Mouse (Mus musculus): Measurements from ENCODE around the gene Acin1. TPM values are rescaled to one million over a fixed set of nuclear protein-coding genes. Genes with fewer than 3 reads are reported as not detected.

Acin1 gene
- polyA plus RNA-seq, 1 experiment from 2014 or later, result 101 TPM

GRCm38 (mm10) chr14:54630583-54631239 lies 56.0 kb downstream of the Acin1 start:
- ATAC-seq (ENCODE audit: insufficient read depth, low FRiP score), result no peak
- no peak overlapping the region for H3K4me2 ChIP-seq (ENCODE audit: low read depth, low read length)

GRCm38 (mm10) chr14:54629797-54630196 lies 56.9 kb downstream of the Acin1 start:
- no peaks in the 10 kb centered on the region for H3K27me3 ChIP-seq (ENCODE audit: control insufficient read depth, insufficient read depth, low read length)
- peaks cover 10% of the 10 kb centered on the region; the same call in 1 of the 2 replicates for H3K36me3 ChIP-seq (ENCODE audit: control insufficient read depth, insufficient read depth, low read length)
- no peak overlapping the region for H3K27ac ChIP-seq (ENCODE audit: low read length)
- no peaks in the 10 kb centered on the region for H3K9me3 ChIP-seq (replicated peaks; ENCODE audit: control insufficient read depth, low read length)
- H3K9ac ChIP-seq (ENCODE audit: low read length), result no peak overlapping the region
- no peak overlapping the region for H3K4me3 ChIP-seq (replicated peaks; ENCODE audit: low read length)
- WGBS, result 81% methylated on average over 2 of the region's 2 CpGs
- no peak for ATAC-seq (ENCODE audit: insufficient read depth, low FRiP score)
- no peaks in the 10 kb centered on the region for H3K4me1 ChIP-seq (ENCODE audit: control insufficient read depth, insufficient read depth, low read length)
- H3K4me2 ChIP-seq (ENCODE audit: low read depth, low read length), result no peak overlapping the region

More at GRCm38 (mm10) chr14:54630583-54631239, 56.0 kb downstream of the Acin1 start:
- H3K4me1 ChIP-seq (ENCODE audit: control insufficient read depth, insufficient read depth, low read length), result no peaks in the 10 kb centered on the region
- no peak overlapping the region for H3K4me3 ChIP-seq (replicated peaks; ENCODE audit: low read length)
- no peaks in the 10 kb centered on the region for H3K9me3 ChIP-seq (replicated peaks; ENCODE audit: control insufficient read depth, low read length)
- 82% methylated on average over 11 of the region's 11 CpGs for WGBS
- no peak overlapping the region for H3K27ac ChIP-seq (ENCODE audit: low read length)
- H3K36me3 ChIP-seq (ENCODE audit: control insufficient read depth, insufficient read depth, low read length), result peaks cover 10% of the 10 kb centered on the region; the same call in 1 of the 2 replicates
- H3K9ac ChIP-seq (ENCODE audit: low read length), result no peak overlapping the region
- H3K27me3 ChIP-seq (ENCODE audit: control insufficient read depth, insufficient read depth, low read length), result no peaks in the 10 kb centered on the region

GRCm38 (mm10) chr14:54628103-54628502 lies 58.6 kb downstream of the Acin1 start:
- no peak for ATAC-seq (ENCODE audit: insufficient read depth, low FRiP score)
- no peak overlapping the region for H3K4me3 ChIP-seq (replicated peaks; ENCODE audit: low read length)
- no peaks in the 10 kb centered on the region for H3K4me1 ChIP-seq (ENCODE audit: control insufficient read depth, insufficient read depth, low read length)
- H3K36me3 ChIP-seq (ENCODE audit: control insufficient read depth, insufficient read depth, low read length), result peaks cover 10% of the 10 kb centered on the region; the same call in 1 of the 2 replicates
- H3K27me3 ChIP-seq (ENCODE audit: control insufficient read depth, insufficient read depth, low read length), result no peaks in the 10 kb centered on the region
- no peaks in the 10 kb centered on the region for H3K9me3 ChIP-seq (replicated peaks; ENCODE audit: control insufficient read depth, low read length)
- 69% methylated on average over 5 of the region's 5 CpGs for WGBS
- H3K4me2 ChIP-seq (ENCODE audit: low read depth, low read length), result no peak overlapping the region
- no peak overlapping the region for H3K9ac ChIP-seq (ENCODE audit: low read length)
- H3K27ac ChIP-seq (ENCODE audit: low read length), result no peak overlapping the region

GRCm38 (mm10) chr14:54624976-54625375 lies 61.8 kb downstream of the Acin1 start:
- H3K4me1 ChIP-seq (ENCODE audit: control insufficient read depth, insufficient read depth, low read length), result no peaks in the 10 kb centered on the region
- no peaks in the 10 kb centered on the region for H3K36me3 ChIP-seq (ENCODE audit: control insufficient read depth, insufficient read depth, low read length)
- H3K27me3 ChIP-seq (ENCODE audit: control insufficient read depth, insufficient read depth, low read length), result no peaks in the 10 kb centered on the region
- H3K4me3 ChIP-seq (replicated peaks; ENCODE audit: low read length), result no peak overlapping the region
- no peak overlapping the region for H3K9ac ChIP-seq (ENCODE audit: low read length)
- H3K9me3 ChIP-seq (replicated peaks; ENCODE audit: control insufficient read depth, low read length), result no peaks in the 10 kb centered on the region
- no peak overlapping the region for H3K27ac ChIP-seq (ENCODE audit: low read length)
- H3K4me2 ChIP-seq (ENCODE audit: low read depth, low read length), result no peak overlapping the region
- no peak for ATAC-seq (ENCODE audit: insufficient read depth, low FRiP score)
- WGBS, result 64% methylated on average over 10 of the region's 10 CpGs

GRCm38 (mm10) chr14:54623334-54623733 lies 63.4 kb downstream of the Acin1 start:
- Histone ChIP-seq H3K36me3 (ENCODE audit: control insufficient read depth, insufficient read depth, low read length) (no peaks in the 10 kb centered on the region), H3K9ac (ENCODE audit: low read length) (no peak overlapping the region), H3K9me3 (replicated peaks; ENCODE audit: control insufficient read depth, low read length) (no peaks in the 10 kb centered on the region), H3K27ac (ENCODE audit: low read length) (no peak overlapping the region), H3K4me1 (ENCODE audit: control insufficient read depth, insufficient read depth, low read length) (no peaks in the 10 kb centered on the region), H3K27me3 (ENCODE audit: control insufficient read depth, insufficient read depth, low read length) (no peaks in the 10 kb centered on the region), H3K4me2 (ENCODE audit: low read depth, low read length) (no peak overlapping the region), H3K4me3 (replicated peaks; ENCODE audit: low read length) (no peak overlapping the region)
- ATAC-seq (ENCODE audit: insufficient read depth, low FRiP score), result no peak
- WGBS, result 77% methylated on average over 6 of the region's 6 CpGs

- 90% methylated on average over 1 of the region's 1 CpGs for WGBS
- no peak within 1 kb of the TSS for H3K4me2 ChIP-seq (ENCODE audit: low read depth, low read length)
- H3K4me1 ChIP-seq (ENCODE audit: control insufficient read depth, insufficient read depth, low read length), result peaks cover 4% of the 10 kb centered on the region; the same call in 1 of the 2 replicates
- no peaks in the 10 kb centered on the region for H3K9me3 ChIP-seq (replicated peaks; ENCODE audit: control insufficient read depth, low read length)
- H3K27me3 ChIP-seq (ENCODE audit: control insufficient read depth, insufficient read depth, low read length), result no peaks in the 10 kb centered on the region
- H3K27ac ChIP-seq (ENCODE audit: low read length), result no peak within 1 kb of the TSS
- H3K9ac ChIP-seq (ENCODE audit: low read length), result no peak within 1 kb of the TSS
- no peak within 1 kb of the TSS for H3K4me3 ChIP-seq (replicated peaks; ENCODE audit: low read length)
- ATAC-seq (ENCODE audit: insufficient read depth, low FRiP score), result no peak
- H3K36me3 ChIP-seq (ENCODE audit: control insufficient read depth, insufficient read depth, low read length), result no peaks in the 10 kb centered on the region
Observed at GRCm38 (mm10) chr14:54621133-54621532, 65.6 kb downstream of the Acin1 start, which contains the start of gene Psmb11. Gene Psmb11, plus strand, starts transcription at chr14:54621433.

- Histone ChIP-seq H3K27me3 (ENCODE audit: control insufficient read depth, insufficient read depth, low read length) (no peaks in the 10 kb centered on the region), H3K4me3 (replicated peaks; ENCODE audit: low read length) (peak within 1 kb of the TSS; percentile 91)
- under 1% methylated on average over 25 of the region's 25 CpGs for WGBS
Observed at GRCm38 (mm10) chr14:54617897-54618365, 68.8 kb downstream of the Acin1 start, which contains the start of gene Psmb5. Gene Psmb5, minus strand, starts transcription at chr14:54618022.

GRCm38 (mm10) chr14:54617152-54617896 lies 69.4 kb downstream of the Acin1 start:
- Histone ChIP-seq H3K9ac (ENCODE audit: low read length) (peak overlapping the region; percentile 95), H3K4me3 (replicated peaks; ENCODE audit: low read length) (peak overlapping the region; percentile 91), H3K36me3 (ENCODE audit: control insufficient read depth, insufficient read depth, low read length) (0 out of 2 replicates have a peak, but pooled peaks cover 4% of the 10 kb centered on the region), H3K9me3 (replicated peaks; ENCODE audit: control insufficient read depth, low read length) (no peaks in the 10 kb centered on the region), H3K4me1 (ENCODE audit: control insufficient read depth, insufficient read depth, low read length) (peaks cover 4% of the 10 kb centered on the region; the same call in 1 of the 2 replicates), H3K27ac (ENCODE audit: low read length) (peak overlapping the region; percentile 67), H3K27me3 (ENCODE audit: control insufficient read depth, insufficient read depth, low read length) (no peaks in the 10 kb centered on the region), H3K4me2 (ENCODE audit: low read depth, low read length) (peak overlapping the region; percentile 61)
- ATAC-seq (ENCODE audit: insufficient read depth, low FRiP score), result peak; percentile 31
- 2% methylated on average over 38 of the region's 38 CpGs for WGBS

More at GRCm38 (mm10) chr14:54617897-54618365, 68.8 kb downstream of the Acin1 start, which contains the start of gene Psmb5:
- H3K9me3 ChIP-seq (replicated peaks; ENCODE audit: control insufficient read depth, low read length), result no peaks in the 10 kb centered on the region
- 0 out of 2 replicates have a peak, but pooled peaks cover 1% of the 10 kb centered on the region for H3K36me3 ChIP-seq (ENCODE audit: control insufficient read depth, insufficient read depth, low read length)
- H3K4me1 ChIP-seq (ENCODE audit: control insufficient read depth, insufficient read depth, low read length), result peaks cover 4% of the 10 kb centered on the region; the same call in 1 of the 2 replicates
- peak within 1 kb of the TSS; percentile 61 for H3K4me2 ChIP-seq (ENCODE audit: low read depth, low read length)
- peak; percentile 91 for ATAC-seq (ENCODE audit: insufficient read depth, low FRiP score)
- H3K27ac ChIP-seq (ENCODE audit: low read length), result peak within 1 kb of the TSS; percentile 67
- peak within 1 kb of the TSS; percentile 95 for H3K9ac ChIP-seq (ENCODE audit: low read length)

All from stomach, embryonic 16.5 days (tissue).